Mouse (Mus musculus) lung, postnatal 25 days (tissue): Measurements from ENCODE around the gene Bcl6.
A peak's percentile ranks its signal among the peaks of the same experiment; 100 is the strongest.

Source experiments
- DNase-seq: peaks from one replicate; pipeline ENCODE4 v3.0.0; 2022; ENCODE audit warnings: low spot score

Gene Bcl6

DNA sequence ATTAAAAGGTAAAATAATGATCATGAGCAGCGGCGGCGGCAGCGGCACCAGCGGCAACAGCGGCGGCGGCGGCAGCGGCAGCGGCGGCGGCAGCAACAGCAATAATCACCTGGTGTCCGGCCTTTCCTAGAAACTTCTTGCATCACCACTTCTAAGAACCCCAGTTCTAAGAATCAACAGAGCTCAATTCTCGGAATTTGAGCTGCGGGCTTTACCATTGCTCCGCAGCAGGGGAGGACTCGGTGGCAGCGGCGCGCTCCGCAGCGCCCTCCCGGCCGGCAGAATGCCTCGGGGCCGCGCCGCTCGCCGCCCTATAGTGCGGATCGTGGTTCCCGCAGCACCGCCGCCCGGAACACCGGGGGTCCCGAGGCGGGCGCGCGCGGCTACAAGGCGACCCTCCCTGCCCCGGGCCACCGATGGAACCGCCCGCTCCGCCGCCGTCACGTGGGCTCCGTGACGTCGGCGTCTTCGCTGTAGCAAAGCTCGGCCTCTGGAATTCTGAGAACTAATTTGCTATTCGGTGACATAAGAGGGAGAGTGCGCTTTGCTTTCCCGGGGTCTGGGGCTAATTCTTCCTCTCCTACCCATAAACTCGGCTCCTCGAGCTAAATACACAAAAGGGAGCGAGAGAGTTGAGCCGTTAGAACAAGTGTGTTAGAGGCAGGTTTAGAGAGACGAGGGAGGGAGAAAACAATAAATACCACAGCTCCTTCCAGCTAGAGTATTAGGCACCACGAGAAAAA lies at the start of gene Bcl6, which contains the start of gene Gm37419:
TSS of gene Bcl6 (minus strand) at position 387 of the 743 bp plus-strand sequence.
TSS of gene Gm37419 (plus strand) at position 17 of the 743 bp plus-strand sequence.
- peak; percentile 92 for DNase-seq

DNA sequence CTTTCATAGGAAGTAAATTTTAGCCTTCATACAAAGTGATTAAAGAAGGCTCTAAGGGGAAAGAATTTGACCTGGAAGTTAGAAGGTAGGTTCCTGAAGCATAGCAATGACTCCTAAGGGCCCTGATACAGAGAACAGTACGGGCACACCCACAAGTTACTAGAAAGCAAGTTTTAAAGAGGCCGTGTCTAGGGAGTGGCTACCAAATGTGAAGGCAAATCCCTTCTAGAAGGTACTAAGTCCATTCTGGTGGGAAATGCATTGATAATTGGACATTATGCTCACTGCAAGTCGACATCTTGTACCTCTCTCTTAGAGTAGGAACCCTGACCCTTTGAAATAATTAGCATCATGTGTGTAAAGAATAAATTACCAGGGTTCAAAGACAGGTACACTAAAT lies 47.7 kb upstream of the Bcl6 start:
- DNase-seq: no peak

DNA sequence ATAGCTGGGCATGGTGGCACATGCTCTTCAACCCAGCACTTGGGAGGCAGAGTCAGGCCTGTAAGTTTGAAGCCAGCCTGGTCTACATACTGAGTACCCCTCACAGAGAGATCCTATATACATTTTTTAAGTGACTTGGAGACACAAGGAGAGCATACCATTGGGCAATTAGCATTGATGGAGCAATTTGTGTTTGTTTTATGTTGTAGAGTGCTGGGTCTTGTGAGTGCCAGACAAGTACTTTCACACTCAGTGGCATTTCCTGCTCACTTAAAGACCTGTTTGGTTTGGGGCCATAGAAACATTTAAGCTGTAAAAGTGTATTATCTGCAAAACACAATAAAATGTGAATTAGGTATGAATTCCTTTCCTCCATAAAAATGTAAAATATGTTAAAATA lies 47.1 kb upstream of the Bcl6 start:
- peak; percentile 58 for DNase-seq

DNA sequence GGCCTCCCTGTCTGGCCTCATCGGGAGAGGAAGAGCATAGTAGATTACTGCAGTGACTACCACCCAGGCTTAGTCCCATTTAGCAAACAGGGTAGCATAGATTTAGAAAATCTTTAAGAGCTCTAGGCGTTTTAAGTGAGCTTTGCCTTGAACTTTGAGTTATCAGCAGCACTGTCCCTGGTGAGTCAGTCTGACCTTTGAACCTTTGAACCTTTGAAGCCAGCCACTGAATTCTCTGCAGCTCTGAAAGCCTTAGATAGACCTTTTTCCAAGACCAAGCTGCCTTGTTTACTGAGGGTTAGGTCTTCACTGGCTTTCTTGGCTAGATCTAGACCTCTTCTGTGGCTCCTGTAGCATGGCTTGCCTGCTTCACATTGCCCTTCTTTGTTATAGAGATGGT lies 45.8 kb upstream of the Bcl6 start:
- no peak for DNase-seq

DNA sequence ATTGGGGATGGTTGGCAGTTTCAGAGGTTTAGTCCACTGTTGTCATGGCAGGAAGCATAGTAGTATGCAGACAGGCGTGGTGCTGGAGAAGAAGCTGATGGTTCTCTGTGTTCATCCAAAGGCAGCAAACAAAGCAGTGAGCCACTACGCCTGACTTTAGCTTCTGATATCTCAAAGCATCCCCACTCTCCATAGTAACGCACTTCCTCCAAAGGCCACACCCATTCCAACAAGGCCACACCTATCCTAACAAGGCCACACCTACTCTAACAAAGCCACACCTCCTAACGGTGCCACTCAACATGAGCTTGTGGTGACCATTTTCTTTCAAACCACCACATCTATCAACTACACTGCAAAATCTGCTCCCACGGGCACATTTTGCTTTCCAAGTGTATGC lies 44.6 kb upstream of the Bcl6 start:
- DNase-seq: no peak

DNA sequence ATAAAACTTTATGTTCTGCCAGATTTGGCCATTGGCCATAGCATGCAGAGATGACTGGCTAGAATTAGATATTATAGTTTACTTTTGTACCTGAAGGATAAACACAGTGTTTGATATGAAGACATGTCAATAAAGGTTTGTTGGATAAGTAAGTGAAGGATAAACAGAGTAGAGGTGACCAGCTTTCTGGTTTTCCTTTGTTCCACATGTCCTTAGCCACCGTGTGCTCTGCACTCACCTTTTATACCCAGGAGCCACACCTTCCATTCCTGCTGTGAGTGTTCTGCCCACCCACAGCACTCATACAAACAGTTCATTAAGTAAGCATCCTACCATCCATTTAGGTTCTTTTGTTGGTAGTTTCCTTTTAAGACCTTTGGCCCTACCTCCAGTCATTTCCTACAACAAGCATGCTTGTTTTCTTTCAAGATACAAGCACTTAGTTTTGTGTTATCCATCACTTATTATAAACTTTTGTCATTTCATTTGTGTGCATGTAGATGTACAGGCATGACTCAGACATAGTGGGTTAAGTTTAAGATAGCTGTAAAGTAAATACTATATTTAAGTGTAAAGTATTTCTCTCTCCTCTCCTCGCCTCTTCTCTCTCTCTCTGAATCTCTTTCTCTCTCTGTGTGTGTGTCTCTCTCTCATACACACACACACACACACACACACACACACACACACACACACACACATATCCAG lies 41.5 kb upstream of the Bcl6 start:
- DNase-seq: peak; percentile 8

DNA sequence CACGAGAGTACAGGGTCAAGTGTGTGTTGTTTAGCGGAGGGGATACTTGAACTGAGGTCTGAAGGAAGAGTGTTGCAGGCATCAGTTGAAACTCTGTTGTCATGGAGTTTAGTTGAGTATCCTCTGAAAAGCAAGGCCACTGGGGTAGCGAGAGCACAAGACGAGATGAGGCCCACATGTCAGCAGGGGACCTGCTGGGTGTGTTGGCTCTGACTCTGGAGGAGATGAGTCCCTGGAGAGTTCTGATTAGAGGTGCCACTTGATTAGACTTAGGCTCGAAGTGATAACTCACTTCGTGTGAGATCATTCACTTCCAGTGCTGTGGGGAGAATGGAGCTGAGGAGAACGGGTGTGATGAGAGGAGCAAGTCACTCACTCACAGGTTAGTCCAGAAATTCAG lies 36.8 kb upstream of the Bcl6 start:
- no peak for DNase-seq

DNA sequence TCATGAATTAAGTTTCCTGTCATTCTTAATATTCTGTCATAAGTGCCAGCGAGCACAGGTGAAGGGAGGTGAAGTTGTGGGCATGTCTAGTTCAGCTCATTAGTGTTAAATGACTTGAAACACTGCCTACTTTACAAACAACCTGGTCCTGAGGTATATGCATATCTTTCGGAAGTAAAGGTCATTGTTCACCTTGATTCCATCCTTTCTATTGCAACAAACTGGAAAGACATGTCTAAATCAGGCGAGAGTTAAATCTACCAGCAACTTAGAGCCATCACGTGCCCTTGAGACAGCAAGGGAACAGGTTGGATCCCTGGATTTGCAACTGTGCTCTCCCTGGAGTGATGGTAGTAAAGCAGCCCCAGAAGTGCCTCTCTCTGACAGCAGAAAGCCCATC lies 34.0 kb upstream of the Bcl6 start:
- DNase-seq: no peak

DNA sequence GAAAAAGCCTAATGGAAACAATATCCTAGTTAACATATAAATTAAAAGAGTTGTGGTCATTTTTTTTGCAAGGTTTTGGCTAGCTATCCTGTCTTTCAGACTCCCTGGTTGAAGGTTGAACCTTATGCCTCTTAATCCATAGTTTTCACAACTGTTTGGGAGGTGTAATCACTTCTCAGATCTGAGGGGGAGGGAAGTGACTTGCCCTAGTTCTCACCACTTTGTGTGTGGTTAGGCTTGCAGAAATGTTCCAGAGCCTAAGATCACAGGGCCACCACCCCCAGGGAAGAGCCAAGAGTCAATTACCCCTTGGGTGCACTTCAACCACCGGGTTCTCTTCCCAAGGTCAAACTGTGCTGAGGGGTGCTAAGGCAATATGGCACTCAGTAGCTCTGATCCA lies 33.1 kb upstream of the Bcl6 start:
- DNase-seq: no peak

DNA sequence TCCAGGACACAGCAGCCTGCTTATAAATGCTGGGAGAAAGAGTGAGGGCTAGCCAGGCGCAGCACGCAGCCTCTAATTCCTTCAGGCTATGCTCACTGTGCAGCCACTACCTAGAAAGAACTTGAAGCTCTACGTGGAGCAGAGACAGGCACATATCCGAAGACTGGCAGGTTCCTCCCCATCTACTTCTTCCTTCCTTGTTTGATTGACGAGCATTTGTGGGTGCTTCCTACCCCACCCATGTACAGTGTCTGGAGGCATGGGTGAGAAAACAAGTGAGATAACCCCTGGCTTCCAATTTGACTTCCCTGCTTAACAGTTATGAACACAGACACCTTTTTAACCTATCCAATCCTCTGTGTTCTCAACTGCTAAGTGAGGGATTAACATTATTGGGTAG lies 28.1 kb upstream of the Bcl6 start:
- no peak for DNase-seq

DNA sequence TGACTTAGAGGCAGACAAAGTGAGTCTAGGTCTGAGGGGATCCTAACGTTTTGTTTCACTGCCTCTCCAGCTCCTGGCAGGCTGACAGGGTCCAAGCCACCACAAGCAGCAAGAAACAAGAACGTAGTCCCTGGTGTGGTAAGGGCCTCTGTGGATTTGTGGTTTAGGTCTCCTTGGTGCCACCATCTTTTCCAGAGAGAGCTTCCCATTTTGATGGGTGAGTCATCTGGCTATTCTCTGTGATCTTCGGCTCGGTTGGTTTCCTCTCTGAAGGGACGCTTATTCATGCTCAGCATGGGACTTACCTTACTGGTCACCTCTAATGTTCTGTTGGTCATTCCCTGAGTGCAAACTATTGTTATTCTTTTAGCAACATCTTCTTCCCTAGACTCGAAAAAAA lies 27.6 kb upstream of the Bcl6 start:
- DNase-seq: no peak

DNA sequence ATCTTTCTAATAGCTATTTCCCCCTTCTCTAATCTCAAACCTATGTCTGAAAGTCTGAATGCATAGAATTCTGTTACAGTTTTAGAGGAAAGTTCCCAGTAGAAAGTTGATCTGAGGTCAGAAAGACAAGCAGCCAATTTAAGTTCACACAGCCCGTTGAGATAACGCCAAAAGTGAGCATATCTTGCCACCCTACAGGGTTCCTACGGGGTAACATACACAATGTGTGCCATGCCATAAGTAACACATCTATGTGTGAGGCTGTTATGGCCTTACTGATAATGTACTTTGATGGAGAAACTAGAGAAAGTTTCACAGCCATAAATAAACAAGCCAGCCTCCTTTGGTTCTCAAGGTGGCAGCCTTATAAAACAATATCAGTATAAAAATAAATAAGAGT lies 25.7 kb upstream of the Bcl6 start:
- no peak for DNase-seq

DNA sequence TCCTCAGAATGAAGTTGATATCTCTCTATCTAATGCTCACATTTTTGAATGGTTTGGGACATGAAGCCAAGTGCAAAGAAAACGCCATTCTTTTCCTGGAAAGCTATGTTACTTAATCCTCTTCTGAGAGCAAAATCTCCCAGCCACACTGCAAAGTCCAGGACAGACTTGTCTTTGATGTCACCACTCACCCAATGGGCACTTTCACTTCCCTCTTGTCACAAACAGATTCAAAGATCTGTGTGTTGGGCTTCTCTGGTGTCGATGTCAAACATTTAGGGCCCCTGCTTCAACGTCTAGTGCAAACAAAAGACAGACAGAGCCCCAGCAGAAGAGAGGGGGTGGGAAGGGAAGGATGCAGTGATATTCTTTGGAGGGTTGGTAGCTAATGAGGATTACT lies 23.4 kb upstream of the Bcl6 start:
- DNase-seq: no peak

DNA sequence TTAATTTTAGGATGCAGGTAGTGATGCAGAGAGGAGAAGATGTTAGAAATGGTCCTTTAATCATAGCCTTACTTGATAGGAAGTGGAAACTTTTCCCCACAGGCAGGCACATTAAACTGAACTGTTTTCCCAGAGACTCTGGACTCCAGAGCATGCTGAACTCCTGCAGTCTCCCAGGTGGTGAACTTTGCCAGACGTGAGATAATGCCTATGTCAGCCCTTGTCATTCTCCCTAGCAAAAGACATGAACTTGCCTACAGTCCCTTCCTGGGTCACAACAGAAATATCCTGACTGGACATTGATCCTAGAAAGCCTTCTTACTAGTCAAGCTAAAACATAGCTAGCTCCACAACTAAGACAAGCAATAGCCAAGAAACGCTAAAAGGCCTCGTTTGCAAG lies 22.7 kb upstream of the Bcl6 start:
- DNase-seq: no peak

DNA sequence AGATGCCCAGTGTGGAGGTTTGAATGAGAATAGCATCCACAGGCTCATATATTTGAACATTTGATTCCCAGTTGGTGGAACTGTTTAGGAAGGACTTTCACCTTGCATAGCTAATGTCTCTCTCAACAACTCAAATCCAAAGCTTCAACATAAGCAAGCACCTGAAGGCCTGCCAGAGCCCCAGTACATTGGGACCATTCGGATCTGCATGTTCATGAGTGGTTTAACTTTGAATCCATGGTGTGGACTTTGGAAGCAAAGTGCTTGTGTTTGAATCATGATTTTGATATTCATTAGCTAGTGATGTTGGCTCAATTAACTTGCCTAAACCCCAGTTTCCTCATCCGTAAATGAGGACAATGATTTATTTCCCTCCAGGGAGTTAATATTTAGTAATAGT lies 21.2 kb upstream of the Bcl6 start:
- DNase-seq: no peak

DNA sequence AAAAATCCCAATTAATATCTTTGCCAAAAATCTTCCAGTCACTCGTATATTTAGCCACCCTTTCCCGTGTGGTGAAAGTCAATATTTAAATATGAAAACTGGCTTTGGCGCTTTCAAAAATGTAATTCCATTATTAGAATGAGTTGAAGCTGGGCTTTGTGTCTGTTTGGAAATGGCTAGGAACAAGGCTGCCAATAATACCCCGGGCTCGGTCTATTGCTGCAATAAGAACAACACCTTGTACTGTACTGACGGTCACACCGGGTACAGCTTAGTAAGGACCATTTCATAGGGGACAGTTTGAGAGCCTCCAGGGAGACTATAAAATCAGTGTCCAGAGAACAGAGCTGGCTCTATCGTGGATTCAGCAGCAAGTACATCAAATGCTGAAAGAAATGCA lies 17.3 kb upstream of the Bcl6 start:
- DNase-seq: no peak

DNA sequence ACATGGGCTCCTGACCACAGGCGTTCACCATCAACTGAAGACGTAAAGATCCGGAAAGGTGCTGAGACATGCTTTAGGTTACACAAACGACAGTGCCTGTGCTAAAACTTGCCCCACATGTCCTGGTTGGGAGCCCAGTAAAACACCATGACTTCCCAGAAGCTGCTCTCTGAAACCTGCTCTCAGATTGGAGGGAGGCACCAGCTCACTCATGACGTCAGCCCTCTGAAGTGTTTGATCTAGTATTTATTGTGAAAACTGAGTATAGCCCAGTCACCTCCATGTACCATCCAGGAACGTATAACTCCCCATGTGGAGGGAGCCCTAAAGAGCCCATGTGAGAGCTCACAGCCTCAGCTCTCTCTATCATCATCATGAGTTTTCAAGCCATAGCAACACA lies 9.3 kb upstream of the Bcl6 start:
- no peak for DNase-seq

DNA sequence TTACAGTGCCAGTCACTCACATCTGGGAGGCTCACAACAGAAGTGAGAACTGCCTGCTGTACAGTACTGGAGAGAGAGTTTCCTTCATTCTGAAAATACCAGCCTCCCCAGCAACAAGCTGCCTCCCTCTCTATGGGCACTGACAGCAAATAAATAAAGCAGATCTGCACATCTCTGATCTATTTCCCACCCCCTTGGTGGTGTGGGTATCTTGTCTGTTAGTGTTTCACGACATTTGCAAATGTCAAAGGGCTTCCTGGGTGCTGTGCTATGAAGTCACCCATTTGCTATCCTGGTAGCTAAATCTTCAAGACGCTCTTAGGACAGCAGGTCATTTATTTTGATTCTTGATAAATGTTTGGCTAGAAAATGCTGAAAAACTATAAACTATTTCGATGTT lies 8.6 kb upstream of the Bcl6 start:
- DNase-seq: no peak

DNA sequence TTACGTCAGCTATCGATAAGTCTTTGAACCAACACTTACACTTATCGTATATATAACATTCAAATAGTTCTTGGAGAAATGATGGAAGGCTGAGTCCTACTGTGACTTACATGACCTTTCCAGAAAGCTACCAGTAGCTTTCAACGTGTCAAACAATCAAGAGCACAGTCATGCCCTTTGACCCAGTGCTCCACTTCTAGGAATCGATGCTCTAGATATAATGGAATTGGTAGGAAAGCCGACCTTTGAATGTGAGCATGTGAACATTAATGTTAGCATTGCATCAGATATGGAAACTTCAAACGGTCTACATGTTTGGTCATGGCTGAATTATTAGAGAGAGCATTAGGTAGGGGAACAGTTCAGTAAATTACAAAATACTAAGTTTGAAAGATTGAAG lies 7.7 kb upstream of the Bcl6 start:
- no peak for DNase-seq

DNA sequence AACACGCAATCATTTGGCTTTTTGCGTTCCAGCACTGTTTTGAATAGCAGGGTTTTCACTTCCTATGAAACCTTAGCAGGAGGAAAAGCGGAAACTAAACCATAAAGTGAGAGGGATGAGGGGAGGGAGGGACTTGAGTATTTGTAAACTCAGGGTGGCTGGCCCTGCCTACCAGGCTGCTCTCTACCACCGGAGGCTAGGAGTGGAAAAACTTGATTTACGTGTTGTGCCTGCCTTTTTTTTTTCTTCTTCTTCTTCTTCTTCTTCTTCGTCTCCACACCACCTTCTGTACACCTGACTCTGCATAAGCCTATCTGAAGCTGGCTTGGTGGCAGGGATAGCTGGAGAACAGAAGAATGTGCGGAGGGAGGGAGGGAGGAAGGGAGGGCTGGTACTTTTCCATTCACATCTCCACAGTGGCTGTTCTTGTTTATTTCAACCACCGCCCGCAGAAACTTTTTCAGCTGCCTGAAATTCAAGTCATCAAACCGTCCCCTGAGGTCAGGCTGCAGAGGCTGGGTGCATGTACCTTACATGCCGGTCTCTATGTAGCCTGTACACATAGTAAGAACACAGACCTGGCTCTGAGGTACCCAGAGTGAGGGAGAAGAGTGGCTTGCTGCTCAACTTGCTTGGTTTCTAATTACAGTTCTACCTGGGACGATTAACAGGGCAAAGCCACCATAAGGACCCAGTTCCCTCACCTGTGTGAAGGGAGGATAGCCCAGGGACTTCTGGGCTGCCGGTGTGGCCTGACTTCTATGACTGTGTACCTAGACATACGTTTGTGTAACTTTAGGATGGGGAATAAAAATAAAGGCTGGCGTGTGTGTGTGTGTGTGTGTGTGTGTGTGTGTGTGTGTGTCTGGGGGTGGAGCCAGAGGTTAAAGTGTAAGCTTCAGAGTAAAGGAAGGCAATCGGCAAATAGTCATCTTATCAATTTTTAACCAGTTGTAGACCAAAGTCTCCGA lies 5.0 kb upstream of the Bcl6 start:
- peak; percentile 72 for DNase-seq

DNA sequence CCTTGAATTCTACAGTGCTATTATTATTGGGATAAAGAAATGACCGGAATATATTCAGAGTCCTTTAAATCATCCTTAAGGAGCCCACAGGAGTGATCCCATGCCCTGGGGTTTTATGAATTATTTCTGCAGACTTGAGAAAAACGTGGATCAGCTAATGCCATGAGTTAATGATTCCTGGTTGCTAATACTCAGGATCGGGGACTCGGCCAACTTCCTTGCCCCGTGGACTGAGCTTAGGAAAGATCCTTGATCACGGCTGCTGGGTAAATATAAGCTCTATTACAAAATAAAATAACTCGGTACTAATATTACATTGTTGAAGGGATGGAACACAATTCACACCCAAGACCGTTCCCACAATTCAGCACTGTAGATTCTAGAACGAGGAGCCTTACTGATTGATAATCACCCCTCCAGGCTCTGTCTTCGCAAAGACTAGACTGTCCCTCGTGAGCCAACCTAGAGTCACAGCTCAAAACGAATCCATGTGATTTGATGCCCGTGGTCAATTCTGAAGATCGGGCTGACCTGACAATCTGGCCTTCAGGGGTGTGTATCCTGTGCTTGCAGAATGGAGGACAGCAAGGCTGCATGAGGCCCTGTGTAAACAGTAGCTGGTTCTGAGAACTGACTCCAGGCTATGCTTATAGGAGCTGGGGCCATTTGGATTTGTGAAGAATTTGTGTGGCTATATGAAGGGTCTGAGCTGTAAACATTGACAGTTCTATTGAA lies 3.4 kb upstream of the Bcl6 start:
- DNase-seq: no peak

DNA sequence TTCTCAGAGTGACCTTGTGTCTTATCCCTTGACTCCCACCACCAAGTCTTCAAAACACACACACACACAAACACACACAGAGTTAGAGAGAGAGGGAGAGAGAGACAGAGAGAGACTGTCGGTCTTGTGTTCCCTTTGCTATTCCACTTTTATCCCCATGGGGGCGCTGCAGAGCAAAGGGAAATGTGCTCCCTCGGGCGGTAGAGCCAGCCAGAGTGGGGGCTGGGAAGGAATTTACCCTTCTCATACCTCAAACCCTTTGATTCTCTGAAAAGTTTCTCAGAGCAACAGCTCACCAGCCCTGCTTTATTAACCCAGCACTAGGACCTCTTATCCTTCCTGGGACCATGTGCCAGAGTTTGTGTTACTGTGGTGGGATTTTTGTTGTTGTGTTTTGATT lies 2.5 kb upstream of the Bcl6 start:
- DNase-seq: peak; percentile 92
